In the genomic region with DNA sequence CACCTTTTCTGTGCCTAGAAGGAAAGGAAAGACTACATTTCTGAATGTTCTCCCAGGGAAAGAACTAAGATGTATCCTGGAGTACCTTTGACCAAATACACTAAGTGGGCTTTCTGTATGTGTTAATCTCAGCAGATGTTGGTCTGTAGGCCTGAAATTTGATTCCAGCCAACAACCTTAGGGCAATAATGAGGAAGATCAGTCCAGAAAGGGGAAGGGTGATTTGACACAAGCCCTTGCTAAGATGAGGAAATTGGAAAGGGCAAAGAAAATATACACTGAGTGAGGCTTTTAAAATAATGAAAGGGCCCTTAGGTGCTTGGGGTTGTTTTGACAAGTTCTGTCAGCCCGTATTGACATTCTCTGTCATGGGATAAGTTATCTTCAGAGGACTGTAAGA, we compare ENCODE assay signal across 22 mouse cellular contexts.
"Had no signal": no experiment of that assay in that cellular context is flagged by ENCODE, and none has a peak within 500 bp of the region (broad histone marks: within the 10 kb centered on the region; RNA-seq: fewer than 3 reads in every experiment).

No protein-coding gene starts in this region.

- ATAC-seq: intestine, embryonic 16.5 days; midbrain, embryonic 13.5 days; midbrain, embryonic 16.5 days had no signal

- H3K9me3 ChIP-seq: limb, embryonic 12.5 days; limb, embryonic 15.5 days; liver, embryonic 13.5 days; megakaryocyte, embryonic 14.5 days; midbrain, embryonic 10.5 days; midbrain, embryonic 13.5 days; stomach, embryonic 15.5 days had no signal

- H3K9ac ChIP-seq: limb, embryonic 12.5 days; limb, embryonic 15.5 days; liver, embryonic 13.5 days; midbrain, embryonic 13.5 days; stomach, embryonic 15.5 days had no signal

- H3K4me1 ChIP-seq: limb, embryonic 12.5 days; limb, embryonic 15.5 days; liver, embryonic 13.5 days; megakaryocyte, embryonic 14.5 days; midbrain, embryonic 10.5 days; midbrain, embryonic 13.5 days; stomach, embryonic 15.5 days had no signal

- H3K4me3 ChIP-seq: limb, embryonic 12.5 days; limb, embryonic 15.5 days; liver, embryonic 13.5 days; megakaryocyte, embryonic 14.5 days; midbrain, embryonic 10.5 days; midbrain, embryonic 13.5 days; stomach, embryonic 15.5 days had no signal

- H3K27ac ChIP-seq: limb, embryonic 12.5 days; limb, embryonic 15.5 days; liver, embryonic 13.5 days; midbrain, embryonic 10.5 days; midbrain, embryonic 13.5 days; stomach, embryonic 15.5 days had no signal

- H3K4me2 ChIP-seq: limb, embryonic 12.5 days; limb, embryonic 15.5 days; liver, embryonic 13.5 days; midbrain, embryonic 13.5 days; stomach, embryonic 15.5 days had no signal

- H3K36me3 ChIP-seq: limb, embryonic 12.5 days; limb, embryonic 15.5 days; liver, embryonic 13.5 days; midbrain, embryonic 10.5 days; midbrain, embryonic 13.5 days; stomach, embryonic 15.5 days had no signal

- H3K27me3 ChIP-seq: limb, embryonic 12.5 days; limb, embryonic 15.5 days; liver, embryonic 13.5 days; megakaryocyte, embryonic 14.5 days; midbrain, embryonic 13.5 days; stomach, embryonic 15.5 days had no signal

- DNase-seq: kidney, adult 18-20 months; kidney, postnatal 14 days; kidney, postnatal 4 days; layer of hippocampus, adult 9-11 months; layer of hippocampus, postnatal 36 days; left cerebral cortex, postnatal 4 days; liver, embryonic 13.5 days; lung, adult 2 months; lung, postnatal 14 days; lung, postnatal 4 days; right cerebral cortex, adult 18-20 months; right cerebral cortex, postnatal 14 days; right cerebral cortex, postnatal 4 days; thymus, postnatal 25 days had no signal
